Mouse (Mus musculus) yolk sac, embryonic 10.5 days (tissue): ENCODE measurements around the gene Plin4.
"Not testable (repeated sequence)": the region's sequence is repeated elsewhere in the genome, so short reads cannot be mapped to it uniquely, and the experiment has no call there.

ENCODE experiments used
- DNase-seq: peaks from one replicate; pipeline ENCODE4 v3.0.0-alpha.2; 2017; ENCODE audit warnings: low spot score

Plin4 gene

DNA sequence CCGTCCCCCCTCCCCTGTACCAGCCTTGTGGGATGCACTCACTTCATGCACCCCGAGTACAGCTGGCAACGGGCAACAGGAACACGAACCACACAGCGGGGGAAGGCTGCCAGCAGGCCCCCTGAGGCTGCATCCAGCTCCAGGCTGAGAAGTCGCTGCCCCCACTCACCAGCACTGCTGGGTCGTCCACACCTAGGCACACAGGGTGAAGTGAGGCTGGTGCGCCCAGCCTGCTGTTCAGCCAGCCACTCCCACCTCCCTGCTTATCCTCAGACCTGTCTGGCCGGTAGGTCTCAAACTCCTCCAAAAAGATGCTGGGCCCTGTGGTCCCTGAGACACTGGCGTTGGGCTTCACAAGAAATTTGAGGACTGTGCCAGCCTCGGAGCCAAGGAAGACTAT, 16.6 kb upstream of the Plin4 start:
- DNase-seq = no peak

DNA sequence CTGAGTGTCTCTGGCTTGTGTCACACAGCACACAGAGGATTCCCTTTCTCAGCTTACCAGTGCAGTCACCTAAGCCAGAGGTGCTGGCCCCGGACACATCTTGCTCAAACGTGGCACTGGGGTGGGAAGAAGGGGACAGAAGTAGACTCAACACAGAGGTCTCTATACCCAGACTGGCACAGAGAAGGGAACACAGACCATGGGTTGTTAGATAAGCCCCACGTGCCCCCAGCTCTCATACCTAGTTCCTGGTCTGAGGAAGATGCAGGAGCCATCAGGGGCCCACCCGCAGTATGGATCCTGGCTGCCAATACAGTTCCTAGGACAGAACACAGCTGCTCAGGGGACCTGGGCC, 15.7 kb upstream of the Plin4 start:
- no peak for DNase-seq

DNA sequence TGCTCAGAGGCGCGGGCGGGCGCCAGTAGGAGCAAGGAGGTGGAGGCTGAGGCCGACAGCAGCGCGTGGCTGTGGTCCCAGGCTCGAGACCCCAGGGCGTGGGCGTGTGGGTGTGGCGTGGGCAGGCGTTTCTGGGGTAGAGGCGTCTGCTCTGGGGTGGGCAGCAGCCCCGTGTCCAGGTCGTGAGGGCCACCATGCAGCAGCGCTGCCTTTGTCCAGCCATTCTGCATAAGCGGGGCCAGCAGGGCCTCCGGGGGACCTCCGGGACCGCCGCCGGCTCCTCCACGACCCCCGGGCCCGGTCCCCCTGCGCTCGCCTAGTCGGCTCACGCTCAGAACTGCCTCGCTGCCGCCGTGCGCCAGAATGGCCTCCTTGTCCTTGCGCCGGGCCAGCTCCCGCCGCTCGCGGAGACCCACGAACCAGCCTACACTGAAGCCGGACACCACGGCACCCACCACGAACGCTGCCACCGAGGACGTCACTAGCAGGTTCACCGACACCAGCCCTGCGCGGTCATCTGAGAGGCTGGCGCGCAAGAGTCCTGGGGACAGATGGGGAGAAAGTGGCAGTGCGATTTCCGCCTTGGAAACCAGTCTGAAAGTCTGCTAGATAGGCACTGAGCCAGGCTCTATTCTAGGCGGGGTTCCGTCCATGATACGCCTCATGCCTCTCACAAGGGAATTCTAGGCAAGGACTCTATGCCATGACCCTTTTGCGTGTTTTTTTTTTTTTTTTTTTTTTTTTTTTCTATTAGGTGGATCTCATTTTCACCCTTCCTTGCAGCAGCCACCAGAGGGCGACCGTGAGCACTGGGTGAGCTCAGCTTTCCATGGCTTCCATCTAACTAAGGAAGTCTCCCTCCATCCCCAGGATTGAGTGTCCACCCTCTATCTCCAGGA, 15.0 kb upstream of the Plin4 start:
- DNase-seq = no peak

DNA sequence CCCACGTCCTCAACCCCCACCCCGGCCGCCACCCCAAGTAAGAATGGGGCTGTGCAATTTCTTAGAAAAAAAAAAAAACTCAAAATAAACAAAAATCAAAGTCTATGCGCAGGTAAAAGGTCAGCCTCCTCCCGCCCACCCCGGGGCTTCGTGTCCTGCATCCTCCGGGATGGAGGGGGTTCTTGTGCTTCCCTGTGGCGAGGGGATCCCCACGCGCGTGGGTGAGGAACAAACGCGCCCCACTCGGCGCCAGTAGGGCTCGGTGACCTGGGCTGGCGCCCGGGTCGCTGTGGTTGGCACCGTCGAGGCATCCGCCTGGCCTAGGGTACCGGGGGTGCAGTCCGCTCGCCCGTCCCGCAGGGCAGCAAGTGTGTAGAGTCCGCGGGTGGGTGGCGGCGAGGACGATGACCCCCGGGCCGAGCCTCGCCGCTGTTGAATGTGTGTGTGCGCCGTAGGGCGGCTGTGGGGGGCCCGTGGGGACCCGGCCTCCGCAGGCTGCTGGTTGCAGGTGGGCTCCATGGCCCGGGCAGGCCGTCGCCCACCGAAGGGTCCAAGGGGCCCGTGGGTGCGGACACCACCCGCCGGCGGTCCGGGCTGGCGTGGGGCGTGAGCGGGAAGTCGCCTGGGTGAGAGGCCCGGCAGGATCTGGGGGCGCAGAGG, 14.2 kb upstream of the Plin4 start:
- DNase-seq = no peak

DNA sequence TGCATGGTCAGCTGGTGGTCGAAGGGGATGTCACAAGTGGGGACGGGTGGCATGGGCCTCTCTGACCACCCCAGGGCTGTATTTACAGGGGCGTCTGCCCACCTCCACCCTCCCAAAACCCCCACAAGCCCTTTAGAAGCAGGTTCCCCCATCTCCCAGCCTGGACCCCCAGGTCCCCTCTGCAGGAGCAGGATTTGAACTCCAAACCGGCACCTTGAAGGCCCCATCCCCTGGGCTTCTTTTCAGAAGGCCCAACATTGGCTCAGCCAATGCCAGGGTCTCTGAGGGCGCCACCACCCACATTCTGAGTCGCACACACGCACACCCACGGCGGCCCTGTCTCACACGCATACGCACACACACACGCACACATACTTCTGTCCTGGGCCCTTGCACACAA, 13.6 kb upstream of the Plin4 start:
- no peak for DNase-seq

DNA sequence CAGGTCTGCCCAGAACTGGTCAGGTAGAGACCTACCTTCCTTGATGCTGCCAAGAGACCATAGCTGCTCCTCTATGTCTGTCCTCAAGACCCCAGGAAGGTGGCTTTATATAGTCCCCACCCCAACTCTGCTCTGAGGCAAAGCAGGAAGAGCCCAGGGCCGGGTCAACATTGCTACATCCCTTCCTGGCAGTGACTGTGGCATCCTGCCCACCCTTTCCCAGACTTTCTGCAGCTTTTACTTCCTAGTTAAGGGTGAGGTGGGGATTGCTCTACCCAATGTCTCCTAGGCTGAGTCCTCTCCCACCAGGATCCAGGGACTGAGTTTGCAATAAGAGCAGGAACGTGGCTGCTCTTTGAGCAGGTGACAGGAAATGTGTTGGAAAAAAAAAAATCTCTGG, 12.2 kb upstream of the Plin4 start, which contains the start of gene Lrg1:
Gene Lrg1 (minus strand): TSS at position 176 of the 400 bp plus-strand sequence.
- DNase-seq = no peak

DNA sequence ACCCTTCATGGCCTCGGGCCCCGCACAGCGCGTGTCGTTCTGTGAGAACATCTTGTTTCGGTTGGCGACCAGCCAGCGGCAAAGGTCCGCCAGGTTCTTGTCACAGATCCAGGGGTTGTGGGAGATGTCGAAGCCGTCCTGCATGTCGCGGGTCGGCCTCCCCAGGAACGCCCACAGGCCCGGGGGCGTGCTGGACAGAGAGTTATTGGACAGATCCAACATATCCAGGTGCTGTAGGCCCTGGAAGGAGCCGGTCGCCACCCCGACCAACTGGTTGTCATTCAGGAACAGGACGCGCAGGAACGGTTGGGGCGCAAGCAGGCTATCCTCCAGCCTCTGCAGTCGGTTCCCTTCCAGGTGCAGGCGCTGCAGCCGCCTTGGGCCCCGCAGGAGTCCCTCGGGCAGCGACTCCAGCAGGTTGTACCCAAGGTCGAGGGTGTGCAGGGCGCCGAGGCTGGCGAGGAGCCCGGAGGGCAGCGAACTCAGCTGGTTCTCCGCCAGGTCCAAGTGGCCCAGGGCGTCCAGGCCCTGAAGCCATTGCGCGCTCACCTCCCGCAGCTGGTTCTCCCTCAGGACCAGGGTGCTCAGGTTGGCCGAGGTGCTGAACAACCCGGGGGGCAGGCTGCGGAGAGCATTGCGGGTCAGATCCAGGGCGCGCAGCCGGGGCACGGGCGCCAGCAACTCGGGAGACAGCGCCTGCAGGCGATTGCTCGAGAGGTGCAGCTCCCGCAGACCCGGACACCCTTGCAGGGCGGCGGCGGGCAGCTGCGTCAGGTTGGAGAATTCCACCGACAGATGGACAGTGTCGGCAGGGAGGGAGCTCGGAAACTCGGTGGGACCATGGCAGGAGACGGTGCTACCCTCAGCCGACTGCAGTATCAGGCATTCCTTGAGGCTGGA, 10.6 kb upstream of the Plin4 start:
- no peak for DNase-seq

DNA sequence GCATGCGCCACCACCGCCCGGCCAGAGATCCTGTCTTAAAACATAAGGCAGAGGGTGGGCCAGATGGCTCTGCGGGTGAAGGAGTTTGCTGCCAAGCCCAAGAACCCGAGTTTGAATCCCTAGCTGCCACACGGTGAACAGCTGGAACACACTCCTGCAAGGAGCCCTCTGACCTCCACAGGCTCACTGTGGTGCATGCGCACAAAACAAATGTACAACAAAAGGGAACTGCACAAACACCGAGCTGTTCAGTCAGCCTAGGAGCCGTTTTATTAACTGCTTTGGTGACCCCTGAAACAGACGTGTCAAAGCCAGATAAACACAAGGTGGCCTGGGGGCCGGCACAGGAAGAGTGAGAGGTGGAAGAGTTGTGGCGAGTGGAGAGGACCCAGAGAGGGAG, 9.8 kb upstream of the Plin4 start:
- DNase-seq = no peak

DNA sequence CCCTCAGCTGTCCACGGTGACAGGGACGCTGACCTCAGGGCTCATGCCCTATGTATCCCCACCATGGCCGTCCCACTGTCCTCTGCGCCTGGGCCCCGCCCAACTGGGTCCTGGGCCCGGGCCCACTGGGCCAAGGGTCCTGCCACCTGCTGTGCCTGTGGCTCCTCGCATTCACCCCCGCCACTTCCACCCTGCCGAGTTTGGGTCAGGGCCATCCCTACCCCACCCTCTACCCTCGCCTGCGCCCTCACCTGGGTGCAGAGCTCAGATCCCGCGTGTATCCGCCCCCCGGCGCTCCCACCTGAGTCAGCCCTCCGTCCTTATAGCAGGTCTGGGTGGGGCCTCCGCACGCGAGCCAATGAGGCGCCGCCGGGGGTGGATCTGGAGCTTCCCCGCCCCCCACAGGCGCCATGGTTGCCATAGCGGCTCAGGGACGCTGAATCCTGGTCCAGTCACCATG, 7.7 kb upstream of the Plin4 start, which contains the start of gene Plin5:
Gene Plin5 (minus strand): TSS at position 346 of the 460 bp plus-strand sequence.
- DNase-seq = peak; percentile 72

DNA sequence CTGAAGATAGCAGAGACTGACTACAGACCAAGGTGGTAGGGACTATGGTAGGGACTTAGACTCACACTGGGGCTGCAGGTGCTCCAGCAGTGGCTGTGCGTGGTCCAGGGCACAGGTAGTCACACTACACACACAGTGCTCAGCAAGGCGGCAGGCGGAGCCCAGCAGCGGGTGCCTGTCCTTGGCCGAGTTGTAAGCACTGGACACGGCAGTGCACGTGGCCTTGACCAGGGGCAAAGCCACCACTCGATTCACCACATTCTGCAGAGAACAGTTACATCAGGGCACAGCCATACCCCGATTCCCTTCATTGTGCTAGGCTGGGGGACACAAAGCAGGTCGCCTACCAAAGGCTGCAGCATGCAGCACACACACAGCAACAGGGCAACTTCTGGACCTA, 6.6 kb upstream of the Plin4 start:
- no peak for DNase-seq

DNA sequence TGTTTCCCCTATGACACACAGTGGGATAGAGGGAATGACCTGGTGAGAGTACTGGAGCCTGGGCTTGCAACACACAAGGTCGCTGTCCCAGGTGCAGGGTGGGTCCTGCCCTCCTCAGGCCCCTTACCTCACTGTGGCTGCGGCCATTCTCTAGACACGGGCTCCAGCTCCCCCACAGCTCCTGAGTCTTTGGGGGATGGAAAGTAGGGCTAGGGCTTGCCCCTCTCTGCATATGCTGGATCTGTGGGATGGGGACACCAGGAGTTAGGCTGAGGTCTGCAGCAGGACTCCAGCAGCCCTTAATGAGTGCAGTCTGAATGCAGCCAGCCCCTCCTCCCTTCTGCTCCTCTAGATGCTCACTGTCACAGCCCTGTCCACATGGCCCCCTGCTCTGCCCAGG, 3.1 kb upstream of the Plin4 start:
- no peak for DNase-seq

DNA sequence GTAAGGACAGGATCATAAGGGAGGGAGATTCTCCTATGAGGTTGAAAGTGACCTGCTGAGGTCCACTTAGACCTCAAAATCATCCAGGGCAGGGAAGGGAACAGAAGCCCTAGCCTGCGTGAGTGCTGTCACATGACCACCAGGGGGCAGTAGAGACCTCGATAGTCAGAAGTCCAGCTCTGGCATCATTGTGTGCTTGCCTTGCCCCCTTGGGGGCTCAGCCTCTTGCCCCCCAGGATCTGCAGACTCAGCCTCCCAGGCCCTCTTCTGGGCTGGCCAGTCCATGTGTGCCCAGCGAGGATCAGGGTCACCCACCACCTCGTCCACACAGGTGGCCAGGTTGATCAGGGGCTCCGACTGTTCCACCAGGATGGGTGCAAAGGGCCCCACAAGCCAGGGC, 2.3 kb upstream of the Plin4 start:
- peak; percentile 21 for DNase-seq

DNA sequence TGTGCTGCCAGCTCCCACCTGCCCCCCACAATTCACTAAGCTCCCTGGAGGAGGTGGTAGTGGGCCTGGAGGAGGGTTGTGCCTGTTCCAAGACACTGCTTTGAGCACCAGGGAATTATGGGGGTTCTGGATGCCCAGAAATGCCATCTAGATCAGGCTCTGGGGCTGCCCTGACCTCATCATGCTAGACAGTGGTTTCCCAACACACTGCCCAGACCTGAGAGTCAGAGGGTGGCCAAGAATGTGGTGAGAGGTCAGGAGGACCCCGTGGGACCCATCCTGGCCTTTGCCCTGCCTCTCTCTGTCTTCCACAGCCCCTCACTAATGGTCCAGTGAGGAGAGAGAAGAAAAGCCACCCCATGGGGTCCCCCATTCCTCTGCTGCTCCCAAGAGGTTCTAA, 1.4 kb upstream of the Plin4 start:
- no peak for DNase-seq

DNA sequence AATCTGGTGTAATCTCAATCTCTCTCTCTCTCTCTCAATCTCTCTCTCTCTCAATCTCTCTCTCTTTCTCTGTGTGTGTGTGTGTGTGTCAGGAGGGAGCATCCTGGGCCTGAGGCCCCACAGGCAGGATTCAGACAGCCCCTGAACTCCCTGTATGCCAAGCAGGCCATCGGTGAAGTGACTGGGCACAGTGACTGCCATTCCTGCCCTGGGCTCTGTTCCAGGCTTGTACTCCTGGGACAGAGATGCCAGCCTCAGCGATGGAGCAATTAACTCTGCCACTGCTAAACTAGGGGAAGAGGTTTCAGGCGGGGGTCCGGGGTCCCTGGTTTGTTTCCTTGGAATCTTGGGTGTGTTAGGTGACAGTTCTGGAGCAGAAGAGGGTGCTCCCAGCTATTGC, 968 bp upstream of the Plin4 start:
- DNase-seq = no peak

DNA sequence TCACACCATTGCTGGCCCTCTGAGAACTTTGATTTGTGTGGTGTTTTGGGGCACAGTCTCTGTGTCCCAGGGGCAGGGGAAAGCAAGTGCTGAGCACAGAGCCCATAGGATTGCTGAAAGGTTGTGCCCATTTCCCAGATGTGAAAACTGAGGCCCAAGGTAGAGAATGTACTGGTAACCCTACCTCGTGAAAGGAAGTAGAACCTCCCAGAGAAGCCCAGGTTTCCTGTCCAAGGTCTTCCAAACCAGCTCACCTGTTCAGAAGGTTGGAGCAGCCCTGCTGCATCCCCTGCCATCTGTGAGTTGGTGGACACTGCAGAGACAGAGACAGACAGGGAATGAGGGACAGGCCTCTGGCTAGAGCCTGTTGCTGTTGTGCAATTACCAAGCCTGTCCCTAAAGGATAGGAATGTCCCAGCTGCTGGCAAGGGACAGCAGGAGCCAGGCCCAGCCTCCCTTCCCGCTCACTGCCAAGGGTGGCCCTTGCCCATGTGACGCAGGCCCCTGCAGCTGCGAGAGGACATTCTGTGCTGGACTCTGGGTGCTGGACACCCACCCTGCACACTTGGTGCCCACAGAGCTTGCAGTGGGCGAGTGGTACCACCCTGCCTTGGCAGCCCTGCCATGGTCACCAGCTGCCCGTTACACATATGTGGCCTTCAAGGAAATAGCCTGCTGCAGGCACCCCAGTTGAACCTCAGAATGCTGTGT, 1.1 kb downstream of the Plin4 start:
- DNase-seq = no peak

DNA sequence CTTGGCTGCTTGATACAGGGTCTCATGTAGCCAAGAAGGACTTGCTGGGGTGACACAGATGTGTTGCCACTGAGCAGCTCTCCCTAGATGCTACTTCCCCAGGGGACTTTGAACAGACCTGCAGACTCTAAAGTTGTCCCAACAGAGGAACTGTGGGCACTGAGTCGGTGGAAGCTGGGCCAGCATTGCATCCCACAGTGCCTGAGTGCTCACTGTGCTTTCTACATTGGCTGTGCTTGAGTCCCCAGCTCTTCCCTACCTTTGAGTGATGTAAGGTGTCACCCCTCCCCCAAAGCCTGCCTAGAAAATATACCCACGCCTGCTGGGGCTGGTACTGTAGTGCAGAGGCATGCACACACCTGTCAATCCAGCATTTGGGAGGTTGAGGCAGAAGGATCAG, 1.9 kb downstream of the Plin4 start:
- DNase-seq = no peak

DNA sequence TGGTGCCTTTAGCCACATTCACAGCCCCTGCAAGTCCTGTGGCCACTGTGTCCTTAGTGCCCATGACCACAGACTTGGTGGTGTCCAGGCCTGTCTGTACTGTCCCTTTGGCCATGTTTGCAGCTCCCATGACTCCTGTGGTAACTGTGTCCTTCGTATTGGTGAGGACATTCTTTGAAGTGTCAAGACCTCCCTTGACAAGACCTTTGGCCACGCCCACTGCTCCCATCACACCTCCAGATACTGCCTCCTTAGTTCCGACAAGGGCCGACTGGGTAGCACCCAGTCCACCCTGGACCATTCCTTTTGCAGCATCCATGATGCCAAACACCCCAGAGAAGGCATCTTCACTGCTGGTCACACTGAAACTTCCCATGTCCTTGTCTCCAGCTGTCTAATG, 2.6 kb downstream of the Plin4 start:
- no peak for DNase-seq

DNA sequence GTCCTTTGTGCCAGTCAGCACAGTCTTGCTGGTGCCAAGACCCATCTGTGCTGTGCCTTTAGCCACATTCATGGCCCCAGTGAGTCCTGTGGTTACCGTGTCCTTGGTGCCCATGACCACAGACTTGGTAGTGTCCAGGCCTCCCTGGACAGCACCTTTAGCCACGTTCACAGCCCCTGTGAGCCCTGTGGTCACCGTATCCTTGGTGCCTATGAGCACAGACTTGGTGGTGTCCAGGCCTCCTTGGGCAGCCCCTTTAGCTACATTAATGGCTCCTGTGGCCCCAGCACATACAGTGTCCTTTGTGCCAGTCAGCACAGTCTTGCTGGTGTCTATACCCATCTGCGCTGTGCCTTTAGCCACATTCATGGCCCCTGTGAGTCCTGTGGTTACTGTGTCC, 3.2 kb downstream of the Plin4 start:
- DNase-seq = not testable (repeated sequence)

DNA sequence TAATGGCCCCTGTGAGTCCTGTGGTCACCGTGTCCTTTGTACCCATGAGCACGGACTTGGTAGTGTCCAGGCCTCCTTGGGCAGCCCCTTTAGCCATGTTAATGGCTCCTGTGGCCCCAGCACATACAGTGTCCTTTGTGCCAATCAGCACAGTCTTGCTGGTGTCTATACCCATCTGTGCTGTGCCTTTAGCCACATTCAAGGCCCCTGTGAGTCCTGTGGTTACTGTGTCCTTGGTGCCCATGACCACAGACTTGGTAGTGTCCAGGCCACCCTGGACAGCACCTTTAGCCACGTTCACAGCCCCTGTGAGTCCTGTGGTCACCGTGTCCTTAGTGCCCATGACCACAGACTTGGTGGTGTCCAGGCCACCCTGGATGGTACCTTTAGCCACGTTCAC, 4.8 kb downstream of the Plin4 start:
- not testable (repeated sequence) for DNase-seq

DNA sequence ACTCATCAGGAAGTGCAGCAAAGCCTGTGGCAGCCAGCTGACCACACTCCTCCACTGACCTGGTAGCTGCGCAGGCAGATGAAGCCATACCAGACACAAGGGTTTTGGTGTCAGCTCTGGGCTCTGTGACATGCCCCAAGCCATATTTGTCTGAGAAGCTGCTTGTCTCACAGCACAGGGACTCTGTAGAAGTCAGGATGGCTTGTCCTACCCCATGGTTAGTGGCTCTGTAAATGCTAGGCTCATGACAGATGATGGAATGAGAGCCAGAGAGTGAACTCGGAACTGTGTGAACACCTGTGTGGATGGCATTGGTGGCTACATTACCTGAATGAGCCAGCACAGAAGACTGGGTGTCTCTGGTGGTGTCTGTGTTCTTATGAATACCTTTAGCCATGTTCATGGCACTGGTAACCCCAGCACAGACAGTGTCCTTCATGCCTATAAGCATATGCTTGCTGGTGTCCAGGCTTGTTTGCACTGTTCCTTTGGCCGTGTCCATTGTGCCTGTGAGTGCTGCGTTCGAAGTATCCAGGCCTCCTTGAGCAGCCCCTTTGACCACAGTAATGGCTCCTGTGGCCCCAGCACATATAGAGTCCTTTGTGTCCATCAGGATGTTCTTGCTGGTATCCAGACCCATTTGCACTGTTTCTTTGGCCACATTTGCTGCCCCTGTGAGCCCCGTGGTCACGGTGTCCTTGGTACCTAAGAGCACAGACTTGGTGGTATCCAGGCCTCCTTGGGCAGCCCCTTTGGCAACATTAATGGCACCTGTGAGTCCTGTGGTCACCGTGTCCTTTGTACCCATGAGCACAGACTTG, 5.9 kb downstream of the Plin4 start:
- DNase-seq = no peak

DNA sequence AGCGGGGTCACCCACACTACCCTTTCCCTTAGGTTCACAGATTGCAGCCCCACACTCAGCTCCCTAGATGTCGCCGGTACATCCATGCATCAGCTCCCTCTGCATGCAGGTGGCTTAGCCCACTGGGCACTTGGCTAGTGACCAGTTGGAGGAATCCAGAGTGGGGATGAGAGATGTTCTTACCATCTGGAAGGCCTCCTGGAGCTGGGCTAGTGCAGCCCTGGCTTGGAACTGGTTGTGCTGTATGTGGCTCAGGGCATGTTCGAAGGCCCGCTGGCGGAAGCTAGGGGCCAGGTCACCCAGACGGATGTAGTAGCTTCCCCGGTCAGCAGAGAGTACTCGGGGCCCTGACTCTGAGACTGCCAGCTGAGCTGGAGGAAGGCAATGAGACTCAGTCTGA, 6.7 kb downstream of the Plin4 start:
- DNase-seq = no peak
